Mouse (Mus musculus) skeletal muscle tissue, postnatal 0 days (tissue): ENCODE data around the gene Vmn1r61. TPM values are rescaled to one million over a fixed set of nuclear protein-coding genes. Genes with fewer than 3 reads are reported as not detected.

Experiments
- polyA plus RNA-seq: library from polyadenylated mRNA; unstranded; fragments of >200 nt; fragmentation: Nextera tagmentation; extraction: Ambion mirVana; gene quantifications from 2 replicates; pipeline ENCODE4 v1.2.1, GENCODE M21; 2015

Vmn1r61 gene
- polyA plus RNA-seq = not detected in 2 replicates

DNA sequence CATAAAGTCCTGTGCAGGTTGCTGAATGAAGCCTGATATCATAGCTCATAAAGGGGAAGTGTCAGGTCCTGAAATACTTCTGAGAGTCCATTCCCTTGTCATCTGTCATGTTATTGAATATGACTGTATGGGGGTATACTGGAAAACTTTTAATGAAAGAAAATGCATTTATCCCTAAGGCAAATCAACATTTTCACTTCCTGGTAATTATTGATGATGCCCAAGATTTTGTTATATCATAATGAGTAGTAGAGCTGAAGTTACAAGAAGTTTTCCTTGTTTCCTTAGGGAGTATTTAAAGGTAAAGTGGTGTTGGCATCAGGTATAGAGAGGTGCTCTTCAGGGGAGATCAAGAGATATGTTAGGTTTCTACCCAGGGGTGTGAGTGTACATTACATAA lies at the start of gene Vmn1r61:
Vmn1r61 (minus strand) TSS at position 101 of the 400 bp plus-strand sequence.

Other genes with a start within 250 kb of the Vmn1r61 start
- gene Vmn1r58, start 199.9 kb downstream of the Vmn1r61 start, polyA plus RNA-seq = not detected in 2 replicates
- not detected in 2 replicates for gene Vmn1r59, start 156.5 kb downstream of the Vmn1r61 start, polyA plus RNA-seq
- not detected in 2 replicates for gene Vmn2r28, start 119.3 kb downstream of the Vmn1r61 start, polyA plus RNA-seq
- not detected in 2 replicates for gene Vmn1r60, start 66.0 kb downstream of the Vmn1r61 start, polyA plus RNA-seq
- not detected in 2 replicates for gene Vmn1r62, start 60.3 kb upstream of the Vmn1r61 start, polyA plus RNA-seq
- not detected in 2 replicates for gene Vmn1r63, start 192.2 kb upstream of the Vmn1r61 start, polyA plus RNA-seq